Mouse (Mus musculus): ENCODE results near the gene Ccr7.
A peak's percentile ranks its signal among the peaks of the same experiment; 100 is the strongest.

Ccr7 gene

GRCm38 (mm10) chr11:99155817-99156216 lies 940 bp upstream of the Ccr7 start:
- DNase-seq (ENCODE audit: extremely low read depth, insufficient read length, low spot score) = no peak

- DNase-seq (ENCODE audit: extremely low read depth, insufficient read length, low spot score) = no peak
Observed at GRCm38 (mm10) chr11:99153767-99154753, 817 bp downstream of the Ccr7 start.

DNA sequence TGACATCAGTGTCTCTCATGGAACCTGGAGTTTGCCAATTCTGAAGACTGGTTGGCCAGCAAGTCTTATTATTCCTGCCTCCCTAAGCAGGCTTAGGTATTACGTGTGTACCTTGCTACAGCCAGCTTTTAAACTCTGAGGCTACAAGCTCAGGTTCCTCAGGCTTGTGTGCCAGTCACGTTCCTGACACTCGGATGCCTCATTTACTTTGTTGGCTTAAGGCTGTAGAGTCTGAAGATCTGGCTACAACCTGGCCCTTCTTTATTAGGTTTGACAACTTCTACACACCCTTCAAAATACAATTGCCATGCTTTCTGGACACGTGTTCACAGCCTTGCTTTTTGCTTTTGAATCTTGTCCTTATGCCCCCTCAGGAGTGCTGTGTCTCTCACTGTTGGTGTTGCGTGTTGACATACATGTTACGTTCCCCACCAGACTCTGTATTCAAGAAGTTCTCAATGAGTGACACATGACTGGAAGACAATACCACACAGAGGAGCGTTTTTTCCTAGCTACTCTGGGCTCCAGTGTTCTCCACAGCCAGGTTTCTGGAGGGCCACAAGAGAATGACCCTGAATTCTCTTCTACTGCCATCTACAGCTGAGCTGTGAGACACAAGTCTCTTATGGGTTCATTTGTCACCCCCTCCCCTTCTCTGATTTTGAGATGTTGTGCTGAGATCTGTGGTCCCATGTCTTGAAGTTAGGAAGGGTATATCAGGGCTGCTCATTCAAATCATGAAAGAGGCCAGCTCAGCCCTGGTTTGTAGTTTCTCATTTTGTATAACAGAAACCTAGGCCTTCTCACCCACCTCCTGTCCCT lies 2.3 kb downstream of the Ccr7 start:
- DNase-seq (ENCODE audit: extremely low read depth, insufficient read length, low spot score) = no peak

DNA sequence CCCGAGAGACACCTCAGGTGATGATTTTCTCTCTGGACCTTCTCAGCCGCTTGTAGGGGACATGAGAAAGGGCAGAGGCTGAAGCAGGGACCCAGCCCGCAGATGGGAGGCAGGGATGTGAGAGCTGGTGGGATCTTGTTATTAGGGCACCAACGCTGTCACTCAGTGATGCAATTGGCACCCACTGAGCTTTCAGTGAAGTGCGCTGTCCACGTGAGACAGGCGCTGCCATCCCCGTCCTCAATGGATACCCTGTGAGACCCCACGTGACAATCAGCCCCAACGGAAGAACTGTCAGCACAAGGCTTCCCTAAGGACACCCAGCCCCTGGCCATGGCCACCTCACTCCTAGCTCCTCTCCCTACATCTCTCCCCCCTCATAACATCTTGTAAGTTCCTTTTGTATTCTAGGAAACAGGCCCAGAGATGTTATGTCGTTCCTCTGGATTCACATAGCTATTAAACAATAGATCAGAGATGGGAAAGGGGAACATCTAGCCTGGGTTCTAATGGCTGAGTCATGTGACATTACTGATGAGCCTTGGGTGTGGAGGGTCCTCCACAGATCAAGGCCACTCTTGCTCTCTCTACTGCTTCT lies 3.4 kb downstream of the Ccr7 start:
- no peak for DNase-seq (ENCODE audit: extremely low read depth, insufficient read length, low spot score)

GRCm38 (mm10) chr11:99150889-99151288 lies 4.0 kb downstream of the Ccr7 start:
- no peak for DNase-seq (ENCODE audit: extremely low read depth, insufficient read length, low spot score)

DNA sequence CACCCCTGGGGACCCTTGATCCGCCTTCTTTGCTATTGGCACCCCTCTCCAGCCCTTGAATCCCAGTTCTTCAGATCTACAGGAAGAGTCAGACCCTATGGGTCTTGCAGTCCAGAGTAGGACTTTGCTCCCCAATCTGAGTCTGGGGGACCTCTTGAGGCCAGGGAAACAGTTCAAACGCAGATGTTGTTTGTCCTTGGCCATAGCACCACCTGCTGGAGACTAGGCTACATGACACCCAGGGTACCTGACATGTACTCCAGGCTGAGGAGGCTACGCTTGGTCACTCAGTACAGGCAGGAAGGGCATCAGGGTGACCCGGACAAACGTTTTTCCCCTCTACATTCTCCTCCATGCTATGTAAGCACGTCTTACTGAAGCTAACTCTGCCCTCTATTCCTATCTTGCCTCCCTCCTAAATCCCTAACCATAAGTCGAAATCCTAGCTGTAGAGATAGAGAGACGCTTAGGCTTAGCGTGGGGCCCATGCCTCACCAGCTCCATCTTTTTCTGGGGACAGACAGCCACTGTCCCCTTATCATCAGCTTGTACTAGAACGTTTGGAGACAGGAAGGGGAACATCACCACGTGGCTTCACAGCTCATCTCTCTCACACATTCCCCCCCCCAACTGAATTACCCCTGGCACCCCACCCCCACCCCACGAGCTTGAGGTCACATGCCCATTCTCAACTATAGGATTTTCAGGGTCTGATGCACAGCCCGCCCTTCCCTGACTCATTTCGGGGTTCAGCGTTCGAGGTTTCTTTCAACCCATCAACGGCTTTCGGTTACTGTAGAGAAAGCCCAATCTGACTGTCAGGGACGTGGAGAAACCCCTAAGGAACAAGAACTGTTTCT lies 4.7 kb downstream of the Ccr7 start:
- DNase-seq (ENCODE audit: extremely low read depth, insufficient read length, low spot score) = peak; percentile 32

DNA sequence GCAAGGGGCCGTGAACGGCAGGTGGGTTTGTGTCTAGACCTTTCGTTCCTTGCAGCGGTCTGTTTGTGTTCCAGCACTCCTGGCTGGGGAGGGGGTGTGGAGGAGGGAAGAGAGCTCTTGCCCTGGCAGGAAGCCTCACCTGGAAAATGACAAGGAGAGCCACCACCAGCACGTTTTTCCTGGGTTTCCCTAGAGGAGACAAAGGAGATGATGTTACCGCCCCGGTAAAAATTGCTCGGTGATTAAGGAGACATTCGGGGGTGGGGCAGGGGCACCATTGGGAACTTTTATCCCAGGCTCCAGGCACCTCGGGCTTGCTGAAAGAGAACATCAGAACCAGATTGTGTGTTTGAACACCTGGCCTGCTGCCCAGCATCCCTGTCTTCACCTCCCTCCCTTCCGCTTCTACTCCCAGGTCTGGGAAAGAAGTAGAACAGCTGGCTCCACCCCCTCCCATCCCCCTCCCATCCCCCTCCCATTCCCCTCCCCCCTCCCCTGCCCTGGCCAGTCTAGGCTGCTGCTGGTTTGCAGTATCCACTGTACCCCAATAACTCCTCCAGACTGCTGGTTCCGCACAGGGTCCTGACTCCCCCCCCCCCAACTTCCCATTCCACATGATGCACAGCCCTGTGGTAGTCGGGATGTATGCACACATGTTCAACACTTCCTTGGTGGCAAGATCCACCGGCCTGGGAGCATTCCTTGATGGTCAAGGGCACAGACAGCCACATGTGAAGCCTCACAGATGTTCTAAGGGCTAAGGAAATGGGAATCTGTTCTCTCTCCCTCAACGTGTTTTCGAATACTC lies 5.8 kb downstream of the Ccr7 start:
- no peak for DNase-seq (ENCODE audit: extremely low read depth, insufficient read length, low spot score)

DNA sequence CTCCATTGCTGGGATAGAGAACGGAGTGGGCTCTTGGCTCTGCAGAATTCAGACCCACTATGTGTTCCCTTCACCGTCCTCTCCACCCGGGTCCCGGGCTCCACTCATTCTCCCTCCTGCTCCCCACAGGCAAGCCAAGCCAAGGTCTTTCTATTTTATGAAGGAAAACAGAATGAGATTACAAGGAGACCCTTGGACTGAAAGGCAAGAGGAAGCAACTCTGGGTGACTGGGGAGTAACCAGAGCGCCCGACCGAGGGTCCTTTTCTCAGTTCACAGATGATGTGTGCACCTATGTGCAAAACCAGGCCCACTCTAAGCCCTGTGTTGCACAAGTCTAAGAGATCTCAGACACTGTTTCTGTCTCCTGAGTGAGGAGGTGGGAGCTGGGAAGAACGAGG lies 6.5 kb downstream of the Ccr7 start:
- no peak for DNase-seq (ENCODE audit: extremely low read depth, insufficient read length, low spot score)

GRCm38 (mm10) chr11:99147920-99148289 lies 7.0 kb downstream of the Ccr7 start:
- DNase-seq (ENCODE audit: extremely low read depth, insufficient read length, low spot score) = no peak

- no peak for DNase-seq (ENCODE audit: extremely low read depth, insufficient read length, low spot score)
Observed at GRCm38 (mm10) chr11:99147041-99147919, 7.6 kb downstream of the Ccr7 start.

- no peak for DNase-seq (ENCODE audit: extremely low read depth, insufficient read length, low spot score)
Observed at GRCm38 (mm10) chr11:99146558-99146957, 8.3 kb downstream of the Ccr7 start.

DNA sequence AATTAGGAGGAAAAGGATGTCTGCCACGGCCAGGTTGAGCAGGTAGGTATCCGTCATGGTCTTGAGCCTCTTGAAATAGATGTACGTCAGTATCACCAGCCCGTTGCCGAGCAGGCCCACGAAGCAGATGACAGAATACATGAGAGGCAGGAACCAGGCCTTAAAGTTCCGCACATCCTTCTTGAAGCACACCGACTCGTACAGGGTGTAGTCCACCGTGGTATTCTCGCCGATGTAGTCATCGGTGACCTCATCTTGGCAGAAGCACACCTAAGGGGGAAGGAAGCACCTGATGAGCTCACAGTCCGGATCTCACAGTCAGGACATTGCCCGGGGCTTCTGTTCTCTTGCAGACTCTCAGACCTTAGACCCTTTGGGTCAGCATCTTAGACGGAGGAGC lies 9.1 kb downstream of the Ccr7 start:
- DNase-seq (ENCODE audit: extremely low read depth, insufficient read length, low spot score) = no peak

GRCm38 (mm10) chr11:99144940-99145339 lies 9.9 kb downstream of the Ccr7 start:
- no peak for DNase-seq (ENCODE audit: extremely low read depth, insufficient read length, low spot score)

DNA sequence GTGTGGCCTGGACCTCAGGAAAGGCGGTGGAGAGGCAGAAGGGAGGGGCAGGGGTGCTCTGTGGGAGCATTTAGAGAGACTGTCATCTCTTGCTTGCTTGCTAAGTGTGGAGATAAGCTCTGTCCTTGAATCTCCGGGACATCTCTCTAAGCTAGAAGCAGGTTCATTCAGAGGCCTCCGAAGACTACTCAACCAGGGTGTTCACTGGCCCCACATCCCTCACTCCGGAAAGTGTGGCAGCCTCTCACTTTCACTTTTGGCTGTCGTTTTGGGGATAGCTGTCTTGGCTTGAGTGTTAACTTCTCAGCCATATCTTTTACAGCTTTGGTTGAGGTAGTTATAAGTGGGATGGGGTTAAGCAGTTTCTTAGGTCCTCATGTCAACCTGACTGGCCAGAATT lies 10.4 kb downstream of the Ccr7 start:
- DNase-seq (ENCODE audit: extremely low read depth, insufficient read length, low spot score) = no peak

GRCm38 (mm10) chr11:99143123-99144082 lies 11.5 kb downstream of the Ccr7 start:
- DNase-seq (ENCODE audit: extremely low read depth, insufficient read length, low spot score) = no peak

DNA sequence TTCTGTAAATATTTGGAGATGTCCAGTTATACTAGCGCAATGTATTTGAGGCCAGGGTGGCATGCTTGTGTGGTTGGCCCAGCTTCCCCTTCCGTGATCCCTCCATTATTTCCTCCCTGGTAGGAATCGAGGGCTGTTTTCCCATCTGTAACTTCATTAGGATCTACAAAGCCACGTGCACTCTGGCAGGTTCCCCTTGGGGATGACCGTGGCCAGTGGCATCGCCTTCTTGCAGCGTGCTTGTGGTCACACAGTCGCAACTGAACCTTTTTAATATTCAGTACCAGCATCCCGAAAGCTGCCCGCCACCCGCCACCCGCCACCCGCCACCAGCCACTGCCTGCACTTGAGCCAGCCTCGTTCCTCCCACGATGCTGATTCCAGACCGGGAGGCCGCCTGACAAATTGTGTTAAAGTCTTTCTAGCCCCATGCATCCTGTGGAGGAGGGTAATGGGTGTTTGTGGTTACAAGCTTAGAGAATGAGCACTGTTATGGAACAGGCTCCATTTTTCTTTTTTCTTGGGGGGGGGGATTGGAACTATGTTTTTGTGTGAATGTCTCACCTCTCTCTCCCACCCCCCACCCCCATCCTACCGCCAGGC lies 12.3 kb downstream of the Ccr7 start:
- peak; percentile 46 for DNase-seq (ENCODE audit: extremely low read depth, insufficient read length, low spot score)

- no peak for DNase-seq (ENCODE audit: extremely low read depth, insufficient read length, low spot score)
Observed at GRCm38 (mm10) chr11:99142046-99142445, 12.8 kb downstream of the Ccr7 start.

Data from 3134 (cell line).